Mouse (Mus musculus) CD4-positive, CD25-positive, alpha-beta regulatory T cell (primary cell): ENCODE measurements around the gene Olfr361. TPM values are rescaled to one million over a fixed set of nuclear protein-coding genes. Genes with fewer than 3 reads are reported as not detected.

Source experiments
- polyA plus RNA-seq: library from polyadenylated mRNA; unstranded; fragments of 100-300 nt; shearing (Covaris generic); gene quantifications from one replicate; pipeline ENCODE4 v1.2.1, GENCODE M21; 2017

The Olfr361 gene
- not detected for polyA plus RNA-seq

DNA sequence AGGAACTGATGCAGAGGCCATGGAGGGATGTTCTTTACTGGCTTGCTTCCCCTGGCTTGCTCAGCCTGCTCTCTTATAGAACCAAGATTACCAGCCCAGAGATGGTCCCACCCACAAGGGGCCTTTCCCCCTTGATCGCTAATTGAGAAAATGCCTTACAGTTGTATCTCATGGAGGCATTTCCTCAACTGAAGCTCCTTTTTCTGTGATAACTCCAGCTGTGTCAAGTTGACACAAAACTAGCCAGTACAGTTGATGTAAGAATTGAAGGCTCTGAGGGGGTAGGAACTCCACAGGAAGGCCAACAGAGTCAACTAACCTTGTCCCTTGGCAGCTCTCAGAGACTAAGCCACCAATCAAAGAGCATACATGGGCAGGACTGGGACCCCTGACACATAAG lies at the start of gene Olfr361:
TSS of gene Olfr361 (minus strand) at position 101 of the 400 bp plus-strand sequence.

DNA sequence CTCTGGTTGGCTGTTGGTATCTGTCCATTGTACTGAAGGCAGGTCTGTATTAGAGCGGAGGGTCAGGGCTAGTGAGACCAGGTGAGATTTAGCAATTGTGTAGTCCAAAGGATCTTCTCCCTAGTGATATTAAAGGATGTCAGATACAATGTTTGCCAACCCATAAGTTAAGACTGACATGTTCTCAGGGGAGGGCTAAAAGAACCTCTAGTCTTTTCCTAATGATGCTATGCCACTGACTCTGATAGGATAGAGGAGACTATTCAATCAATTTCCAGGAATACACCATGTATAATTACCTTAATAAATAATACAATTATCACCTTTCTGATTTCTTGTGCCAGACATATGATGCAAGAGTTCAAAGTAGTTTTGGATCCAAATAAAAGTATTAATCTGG lies 28.7 kb upstream of the Olfr361 start, which contains the start of gene Olfr362:
TSS of gene Olfr362 (minus strand) at position 101 of the 400 bp plus-strand sequence.

DNA sequence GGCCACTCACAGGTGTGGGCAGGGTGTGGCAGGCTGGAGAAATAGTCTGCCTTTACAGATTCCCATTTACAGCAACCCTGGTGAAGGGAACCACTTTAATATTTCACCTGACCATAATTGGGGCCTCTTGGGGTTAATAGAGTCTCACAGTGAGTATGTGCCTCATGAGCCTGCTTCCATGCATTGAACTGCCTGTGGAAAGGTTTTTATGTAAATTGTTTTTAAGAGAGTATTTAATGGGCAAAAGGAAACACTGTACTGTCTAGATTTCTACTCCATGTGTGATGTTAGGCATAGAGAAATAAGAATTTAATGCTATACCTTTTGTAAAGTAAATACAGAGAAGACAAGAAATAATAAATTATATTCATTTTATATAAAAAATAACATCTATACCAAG lies 23.6 kb downstream of the Olfr361 start, which contains the start of gene Olfr360:
TSS of gene Olfr360 (plus strand) at position 301 of the 400 bp plus-strand sequence.

Other genes starting within 250 kb of the Olfr361 start
- gene Olfr350, start 243.0 kb downstream of the Olfr361 start, polyA plus RNA-seq: not detected
- not detected for gene Olfr351, start 226.6 kb downstream of the Olfr361 start, polyA plus RNA-seq
- gene Olfr352, start 220.8 kb downstream of the Olfr361 start, polyA plus RNA-seq: not detected
- gene Olfr353, start 196.4 kb downstream of the Olfr361 start, polyA plus RNA-seq: not detected
- gene Olfr354, start 183.6 kb downstream of the Olfr361 start, polyA plus RNA-seq: not detected
- not detected for gene Olfr355, start 160.4 kb downstream of the Olfr361 start, polyA plus RNA-seq
- gene Olfr356, start 152.2 kb downstream of the Olfr361 start, polyA plus RNA-seq: not detected
- not detected for gene Olfr357, start 95.5 kb downstream of the Olfr361 start, polyA plus RNA-seq
- gene Olfr358, start 80.0 kb downstream of the Olfr361 start, polyA plus RNA-seq: 0.05 TPM
- gene Olfr360, start 23.5 kb downstream of the Olfr361 start, polyA plus RNA-seq: not detected
- gene Olfr362, start 28.6 kb upstream of the Olfr361 start, polyA plus RNA-seq: not detected
- not detected for gene Olfr364-ps1, start 50.0 kb upstream of the Olfr361 start, polyA plus RNA-seq
- gene Olfr365, start 98.9 kb upstream of the Olfr361 start, polyA plus RNA-seq: not detected
- gene Olfr366, start 122.3 kb upstream of the Olfr361 start, polyA plus RNA-seq: not detected
- not detected for gene Olfr368, start 237.2 kb upstream of the Olfr361 start, polyA plus RNA-seq